Mouse (Mus musculus) bone marrow macrophage, adult 2 months (primary cell): Measurements from ENCODE around the gene Rexo2.

Source experiments
- CTCF ChIP-seq: IDR thresholded peaks from 2 replicates; pipeline ENCODE4 v1.5.1; 2012; ENCODE audit warnings: low read depth, mild to moderate bottlenecking, low read length, moderate library complexity
- POLR2A ChIP-seq: IDR thresholded peaks from 2 replicates; pipeline ENCODE4 v1.6.1; 2012; ENCODE audit warnings: mild to moderate bottlenecking, low read depth, low read length, borderline replicate concordance

DNA sequence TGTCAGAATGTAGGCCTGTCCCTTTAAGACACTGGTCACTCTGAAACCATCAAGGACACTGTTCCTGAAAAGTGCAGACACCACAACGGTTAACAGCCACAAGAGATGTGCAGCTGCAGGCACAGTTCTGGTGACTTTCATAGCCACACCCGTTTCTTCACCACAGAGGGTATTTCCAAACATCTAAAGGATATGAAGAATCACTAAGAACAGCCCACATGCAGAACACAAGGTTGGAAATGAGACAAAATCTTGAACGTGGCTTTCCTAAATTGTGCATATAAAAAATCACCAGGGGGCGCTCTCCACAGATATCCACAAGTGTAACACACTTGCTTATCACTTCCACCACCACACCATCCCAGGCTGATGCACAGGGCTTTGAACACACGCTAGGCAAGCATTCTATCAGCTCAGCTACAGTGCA is 32.6 kb downstream of the Rexo2 start:
- no peak for TF ChIP-seq POLR2A
- peak; percentile 55; the same call in 1 of the 2 replicates for TF ChIP-seq CTCF
